Mouse (Mus musculus) liver, adult (tissue): ENCODE results near the gene Nrp1.

ENCODE experiments used
- GATA4 ChIP-seq: IDR thresholded peaks from 2 replicates; pipeline ENCODE4 v1.6.1; 2014; ENCODE audit warnings: mild to moderate bottlenecking, low read length; ENCODE audit not compliant: insufficient replicate concordance

Nrp1 gene

DNA sequence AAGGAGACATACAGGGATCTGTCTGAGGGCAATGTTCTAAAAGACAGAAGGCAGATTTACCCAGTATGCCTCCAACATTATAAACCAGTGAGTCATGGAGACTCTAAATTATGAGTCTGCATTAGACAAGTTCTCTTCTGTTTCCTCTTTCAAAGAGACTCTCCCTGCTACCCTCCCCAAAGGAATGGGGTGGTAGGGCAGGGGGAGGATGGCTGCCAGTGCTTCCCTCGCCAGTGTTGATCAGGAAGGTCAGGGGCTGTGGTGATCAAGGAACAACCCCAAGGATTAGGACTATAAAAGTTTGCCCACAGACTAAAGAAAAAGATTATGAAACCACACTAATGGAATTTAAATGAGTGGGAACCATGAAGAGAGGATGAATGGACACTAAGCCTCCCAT, 70.6 kb downstream of the Nrp1 start:
- no peak for TF ChIP-seq GATA4

DNA sequence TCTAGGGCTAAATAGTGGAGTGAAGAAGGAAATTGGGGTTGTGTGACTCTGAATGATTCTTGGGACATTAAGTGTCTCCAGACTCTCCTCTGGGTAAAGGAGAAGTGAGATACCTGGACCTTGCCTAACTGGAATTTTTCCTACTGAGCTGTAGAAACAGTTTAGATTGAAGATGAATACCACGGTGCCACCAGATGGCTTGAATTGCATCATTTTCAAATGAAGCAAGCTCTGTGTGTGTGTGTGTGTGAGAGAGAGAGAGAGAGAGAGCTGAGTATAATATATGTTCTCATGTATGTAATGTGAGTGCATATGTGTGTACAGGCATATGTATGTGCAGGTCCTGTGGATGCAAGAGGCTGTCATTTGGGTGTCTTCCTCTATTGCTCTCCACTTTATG, 72.7 kb downstream of the Nrp1 start:
- no peak for TF ChIP-seq GATA4

DNA sequence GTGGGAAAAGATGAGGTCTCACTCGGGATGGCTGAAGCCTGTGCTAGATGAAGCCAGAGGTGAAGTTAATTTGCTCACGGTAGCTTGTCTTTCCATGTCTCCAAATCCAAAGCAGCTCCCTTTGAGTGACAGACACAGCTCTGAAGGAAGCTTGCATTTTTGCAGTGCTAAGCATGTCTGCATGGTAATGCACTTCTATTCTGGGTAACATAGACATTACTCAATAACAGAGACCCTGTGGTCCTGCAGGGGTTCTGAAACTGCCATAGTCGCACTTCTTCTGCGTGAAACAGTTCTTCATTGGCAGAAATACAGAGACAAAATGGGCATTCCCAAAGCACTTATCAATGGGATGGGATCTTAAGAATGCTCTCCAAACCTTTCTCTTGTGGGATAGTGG, 77.3 kb downstream of the Nrp1 start:
- no peak for TF ChIP-seq GATA4

DNA sequence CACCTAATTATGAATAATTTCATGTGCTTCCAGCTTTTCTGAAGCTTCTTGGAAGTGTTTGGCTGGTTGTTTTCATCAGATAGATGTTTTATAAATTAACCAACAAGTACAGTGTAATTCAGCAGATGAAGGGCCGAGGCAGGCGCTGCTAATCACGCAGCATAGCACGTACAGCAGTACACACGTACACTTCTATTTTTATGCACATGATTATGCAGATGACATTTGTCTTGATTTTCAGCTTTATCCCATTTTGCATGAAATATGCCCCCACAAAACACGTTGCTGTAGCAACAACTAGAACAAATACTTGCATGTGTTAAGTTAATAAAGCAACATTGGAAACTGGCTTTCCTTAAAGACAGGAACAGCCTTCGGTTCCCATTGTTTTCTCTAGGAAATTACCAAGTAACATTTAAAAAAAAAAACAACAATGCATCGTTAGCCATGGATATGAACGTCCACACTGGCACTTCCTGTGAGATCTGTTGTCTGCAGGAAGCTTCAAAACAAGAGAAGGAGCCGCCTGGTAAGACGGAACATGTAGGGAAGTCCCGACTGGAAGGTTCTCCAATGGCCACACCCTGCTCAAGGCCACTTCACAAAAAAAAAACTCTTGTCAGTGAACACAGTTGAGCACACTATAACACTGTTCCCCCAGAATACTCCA, 78.9 kb downstream of the Nrp1 start:
- peak; percentile 57; the same call in 1 of the 2 replicates for TF ChIP-seq GATA4

DNA sequence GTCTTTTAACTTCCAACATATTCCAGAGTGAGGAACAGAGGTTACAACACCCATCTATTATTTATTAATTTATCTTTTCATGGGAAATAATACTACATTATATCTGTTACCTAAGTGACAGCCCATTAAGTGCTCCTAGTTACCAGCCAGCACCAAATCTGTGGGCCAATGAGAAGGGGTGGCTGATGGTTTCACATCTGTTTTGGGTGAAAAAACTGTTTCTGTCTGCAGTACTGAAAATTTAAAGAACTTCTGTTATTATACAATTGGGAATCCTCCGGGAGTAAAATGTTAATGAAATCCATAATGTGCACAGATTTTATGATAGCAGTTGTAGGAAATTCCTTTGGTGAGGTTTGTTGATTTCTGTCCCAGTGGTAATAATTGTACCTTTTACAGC, 83.0 kb downstream of the Nrp1 start:
- no peak for TF ChIP-seq GATA4

DNA sequence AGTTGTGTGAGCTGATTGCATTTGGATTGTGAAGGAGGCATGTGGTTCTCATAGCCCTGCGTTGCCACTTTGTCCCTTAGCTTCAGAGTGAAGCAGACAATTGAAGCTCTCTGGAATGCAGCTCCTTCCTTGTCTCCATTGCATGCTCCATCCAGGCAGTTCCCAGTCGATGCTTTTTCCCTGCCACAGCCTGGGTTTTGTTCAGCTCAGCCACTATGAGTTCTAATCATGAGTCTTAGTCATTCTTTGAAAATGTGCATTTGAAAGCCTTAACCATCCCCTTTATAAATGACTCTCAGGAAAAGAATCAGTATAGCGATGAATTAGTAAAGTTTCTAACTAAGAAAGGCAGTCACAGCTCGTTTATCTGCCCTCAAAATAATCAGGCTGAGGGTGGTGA, 87.2 kb downstream of the Nrp1 start:
- no peak for TF ChIP-seq GATA4

DNA sequence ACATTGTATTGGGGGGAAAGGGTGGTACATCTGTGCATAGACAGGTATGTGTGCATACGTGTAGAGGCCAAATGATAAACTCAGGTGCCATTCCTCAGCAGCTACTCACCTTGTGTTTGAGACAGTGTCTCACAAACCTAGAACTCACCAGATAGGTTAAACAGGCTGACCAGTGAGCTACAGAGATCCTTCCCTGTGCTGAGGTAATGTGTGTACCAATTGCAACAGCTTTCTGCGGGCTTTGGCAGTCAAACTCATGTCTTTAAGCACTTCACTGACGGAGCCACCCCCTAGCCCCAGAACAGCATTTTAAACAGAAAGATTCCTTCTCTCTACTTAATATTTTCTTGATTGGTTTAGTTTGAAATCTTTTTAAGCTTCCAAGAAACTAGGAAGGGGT, 88.2 kb downstream of the Nrp1 start:
- TF ChIP-seq GATA4: no peak

DNA sequence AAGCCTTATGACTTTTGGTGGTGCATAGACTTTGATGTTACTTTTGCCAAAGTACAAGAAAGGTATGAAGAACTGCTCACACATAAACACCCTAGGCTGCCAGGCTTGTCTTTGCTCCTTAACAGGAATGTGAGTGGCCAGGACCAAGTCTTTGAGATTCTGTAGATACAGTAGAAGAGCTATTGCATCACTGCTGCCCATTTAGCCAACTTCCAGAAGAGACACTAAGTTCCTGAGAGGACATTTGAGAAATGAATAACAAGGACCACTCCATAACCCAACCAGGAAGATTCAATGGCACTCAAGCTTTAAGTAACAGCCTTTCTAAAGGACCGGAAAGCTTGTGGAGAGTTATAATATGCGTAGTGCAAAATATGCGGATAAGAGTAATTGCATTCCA, 88.9 kb downstream of the Nrp1 start:
- no peak for TF ChIP-seq GATA4

DNA sequence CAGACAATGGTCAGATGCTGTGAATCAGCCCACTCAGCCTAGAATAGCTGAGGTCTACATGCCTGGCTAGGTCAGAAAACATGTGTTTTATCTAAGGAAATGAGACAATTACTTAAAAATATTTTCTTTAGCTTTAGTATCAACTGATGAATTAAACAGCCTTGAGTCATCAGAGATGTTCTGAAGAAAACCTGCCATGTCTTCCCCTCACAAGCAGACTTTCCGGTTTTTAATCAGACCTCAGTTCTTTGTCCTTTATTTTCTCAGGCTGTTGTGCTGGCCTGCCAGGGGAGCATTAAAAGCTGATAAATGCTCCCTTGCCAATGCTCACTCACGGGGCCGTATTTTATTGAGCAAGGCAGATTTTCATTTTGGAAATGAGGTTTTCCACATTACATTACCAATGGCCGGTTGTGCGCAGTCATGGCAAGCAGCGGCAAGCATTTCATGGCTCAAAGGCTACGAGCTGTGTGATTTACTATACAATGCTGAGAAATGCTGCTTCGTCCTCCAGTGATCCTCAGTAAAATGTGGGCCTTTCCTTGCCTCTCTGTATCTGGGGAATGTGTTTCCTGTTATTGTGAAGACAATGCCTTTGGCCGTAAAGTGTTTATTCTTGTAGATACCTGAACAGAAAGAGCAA, 92.1 kb downstream of the Nrp1 start:
- TF ChIP-seq GATA4: peak; percentile 72

DNA sequence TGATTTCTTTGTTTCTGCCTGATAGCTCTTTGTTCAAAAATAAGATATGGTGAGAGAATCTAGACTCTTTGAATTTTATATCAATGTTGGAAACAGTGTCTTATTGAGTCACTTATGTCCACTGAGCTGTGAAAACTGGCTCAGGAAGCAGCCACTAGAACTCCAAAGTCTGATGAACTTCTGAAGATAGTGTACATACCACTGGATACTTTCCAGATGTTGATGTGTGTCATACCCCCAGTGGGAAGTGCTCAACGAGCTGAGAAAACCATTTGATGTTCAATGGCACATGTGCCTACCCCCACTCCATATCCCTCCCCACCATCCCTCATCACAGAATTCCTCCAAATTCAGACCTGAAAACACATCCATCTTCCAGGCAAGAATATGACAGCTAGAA, 92.7 kb downstream of the Nrp1 start:
- no peak; the same call in 1 of the 2 replicates for TF ChIP-seq GATA4

DNA sequence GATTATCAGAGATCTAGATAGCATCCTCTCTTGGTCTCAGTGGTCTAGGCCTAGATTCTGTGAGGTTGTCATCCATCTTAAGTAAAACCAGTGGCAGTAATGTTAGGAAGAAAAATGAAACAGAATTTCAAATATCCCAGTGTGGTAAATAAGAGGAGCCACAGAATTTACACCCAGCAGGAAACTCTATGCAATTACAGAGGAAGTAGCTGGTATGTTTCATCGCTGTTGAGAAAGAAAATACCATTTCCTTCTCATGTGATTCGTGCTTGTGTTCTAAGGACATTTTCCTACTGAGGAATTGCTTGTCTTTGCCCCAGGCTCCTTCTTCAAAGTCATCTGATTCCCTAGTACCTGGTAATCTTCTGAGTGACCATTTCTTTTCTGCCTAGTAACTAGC, 95.1 kb downstream of the Nrp1 start:
- no peak for TF ChIP-seq GATA4

DNA sequence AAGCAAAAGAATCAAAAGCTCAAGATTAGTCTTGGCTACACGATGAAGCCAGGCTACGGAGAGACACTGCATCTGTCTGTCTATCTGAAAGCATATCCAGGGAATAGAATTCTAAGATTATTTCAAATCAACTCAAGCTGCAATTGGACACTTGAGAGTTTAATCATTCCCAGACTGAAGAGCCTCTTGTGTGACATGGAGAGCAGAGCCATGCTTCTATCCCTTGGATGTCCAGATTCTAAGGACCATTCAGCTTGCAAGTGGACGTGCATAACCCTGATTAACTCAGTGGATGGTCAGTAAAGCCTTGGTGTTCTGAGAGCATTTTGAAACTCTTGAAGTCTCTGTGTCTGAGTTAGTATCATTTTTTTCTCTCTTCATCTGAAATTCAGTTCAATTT, 95.6 kb downstream of the Nrp1 start:
- TF ChIP-seq GATA4: no peak

DNA sequence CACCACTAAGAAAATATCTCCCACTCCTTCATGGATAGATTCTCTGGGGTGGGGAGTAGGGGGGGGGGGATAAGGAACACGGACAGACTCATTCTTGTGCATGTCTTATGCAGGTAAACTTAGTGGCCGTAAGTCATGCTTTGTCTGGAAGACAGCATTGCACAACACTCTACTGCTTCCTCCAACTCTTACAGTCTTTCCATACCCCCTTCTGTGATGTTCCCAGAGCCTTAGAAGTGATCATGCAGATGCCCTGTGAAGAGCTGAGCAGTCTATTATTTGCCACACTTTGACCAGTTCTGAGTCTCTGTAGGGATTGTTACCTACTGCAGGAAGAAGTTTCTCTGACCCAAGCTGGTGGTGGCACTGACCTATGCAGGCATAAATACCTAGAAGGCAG, 98.9 kb downstream of the Nrp1 start:
- TF ChIP-seq GATA4: no peak

DNA sequence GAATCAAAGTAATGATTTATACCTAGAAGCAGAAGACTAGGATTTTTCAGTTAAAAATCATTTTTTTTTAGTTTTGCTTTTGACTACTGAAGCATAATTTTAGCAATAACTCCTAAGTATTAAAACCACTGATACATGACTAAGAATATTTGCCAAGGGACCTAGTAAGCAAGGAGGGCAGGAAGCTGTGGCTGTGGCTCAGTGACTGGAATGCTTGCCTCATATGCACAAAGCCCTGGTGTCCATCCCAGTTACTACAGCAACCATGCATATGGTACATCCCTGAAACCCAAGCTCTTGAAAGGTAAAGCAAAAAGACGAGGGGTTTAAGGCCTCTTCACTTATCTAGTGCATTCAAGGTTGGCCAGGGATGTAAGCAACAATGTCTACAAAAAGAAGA, 101.3 kb downstream of the Nrp1 start:
- TF ChIP-seq GATA4: no peak

DNA sequence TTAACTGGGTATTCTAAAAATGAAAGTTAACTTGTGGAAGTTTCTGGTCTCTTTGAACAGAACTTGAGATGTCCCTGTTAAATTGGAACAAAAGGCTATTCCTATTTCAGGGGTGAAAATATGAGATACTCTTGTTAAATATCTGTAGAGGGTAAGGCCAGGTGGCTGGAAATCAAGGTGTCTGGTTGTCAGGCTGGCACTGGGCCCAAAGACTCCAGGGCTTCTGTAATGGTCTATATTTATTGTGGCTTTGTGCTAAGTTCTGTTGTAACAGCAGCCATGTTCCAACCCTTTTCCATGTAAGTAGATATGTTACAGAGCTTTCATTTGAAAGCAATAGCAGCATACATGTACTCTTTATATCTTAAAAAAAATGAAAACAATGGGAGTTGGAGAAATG, 103.3 kb downstream of the Nrp1 start:
- TF ChIP-seq GATA4: no peak

DNA sequence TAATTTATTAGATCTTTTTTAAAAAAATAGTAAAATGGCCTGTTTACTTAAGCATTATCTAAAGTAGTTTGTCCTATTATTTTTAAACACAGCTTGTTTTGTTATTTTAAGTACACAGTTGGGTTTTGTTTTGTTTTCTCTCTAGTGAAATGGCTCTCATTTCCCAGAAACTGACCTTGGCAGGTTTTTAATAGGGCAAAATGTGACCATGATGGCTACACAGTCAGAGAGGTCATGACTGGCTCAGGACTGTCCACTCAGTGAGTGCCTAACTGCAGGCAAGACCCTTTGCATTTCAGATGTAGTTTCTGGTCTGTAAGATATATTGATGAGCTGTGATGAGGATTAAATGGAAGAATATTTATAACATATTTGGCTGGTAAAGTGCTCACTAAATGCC, 104.8 kb downstream of the Nrp1 start:
- TF ChIP-seq GATA4: no peak

DNA sequence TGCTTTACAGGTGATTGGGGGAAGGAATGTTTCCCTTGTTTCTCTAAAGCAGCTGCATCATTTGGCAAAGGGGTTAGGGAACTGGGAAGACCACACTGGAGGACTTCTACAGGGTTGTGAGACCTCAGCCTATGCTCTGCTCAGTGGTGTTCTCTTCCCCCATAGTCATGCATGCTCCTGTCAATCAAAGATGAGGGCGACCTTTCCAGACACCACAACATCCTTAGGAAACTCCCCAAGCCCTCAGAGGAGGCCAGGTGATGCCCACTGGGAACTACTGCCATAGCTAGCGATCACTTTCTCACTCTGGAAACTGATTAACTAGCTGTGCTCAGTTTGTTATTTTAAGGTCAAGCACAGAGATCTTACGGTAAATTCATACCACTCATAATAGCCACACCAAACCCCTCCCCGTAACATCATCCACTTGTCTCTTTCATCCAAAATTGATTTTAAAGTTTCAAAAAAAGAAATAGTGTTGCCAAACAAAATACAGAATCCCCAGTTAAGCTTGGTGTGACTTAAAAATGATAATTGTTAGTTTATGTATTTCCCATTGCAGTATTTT, 105.7 kb downstream of the Nrp1 start:
- no peak for TF ChIP-seq GATA4

DNA sequence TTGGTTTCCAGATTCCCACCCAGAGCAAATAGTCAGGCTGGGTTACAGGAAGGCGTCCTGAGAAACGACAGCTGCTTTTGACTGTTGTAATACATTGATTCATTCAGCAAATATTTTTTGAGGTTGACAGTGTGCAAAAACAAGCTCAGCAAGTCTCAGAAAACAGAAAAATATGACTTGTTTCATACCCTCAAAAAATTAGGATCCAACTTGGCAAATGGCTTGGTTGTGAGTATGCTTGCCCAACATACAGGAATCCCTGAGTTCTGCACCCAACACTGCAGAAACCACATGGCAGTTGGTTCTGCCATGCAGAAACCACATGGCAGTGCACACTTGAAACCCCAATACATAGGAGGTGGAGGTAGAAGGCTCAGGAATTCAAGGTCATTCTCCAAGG, 107.1 kb downstream of the Nrp1 start:
- no peak for TF ChIP-seq GATA4
